Mouse (Mus musculus): ENCODE measurements at regions not wholly inside any gene's neighbourhood (a gene's known extent, or its start where the extent isn't known, plus 50 kb on each side); places are given as distances from the start of the nearest gene placed in this dataset.

GRCm38 (mm10) chr1:136788979-136789513, 164.3 kb downstream of the Zfp281 start:
- TF ChIP-seq MYOG (IDR thresholded peaks at IDR 0.05; ENCODE audit: control insufficient read depth, extremely low read depth, insufficient read length): no peak
- no peak for TF ChIP-seq CTCF (IDR thresholded peaks at IDR 0.05; ENCODE audit: control insufficient read depth, insufficient read depth, insufficient read length)

Data from C2C12 (cell line).